Mouse (Mus musculus) fibroblast of lung, adult 2 months (primary cell): ENCODE results near the gene Wtap.
A peak's percentile ranks its signal among the peaks of the same experiment; 100 is the strongest.
"Not testable (repeated sequence)": the region's sequence is repeated elsewhere in the genome, so short reads cannot be mapped to it uniquely, and the experiment has no call there.

Source experiments
- DNase-seq: peaks from one replicate; pipeline ENCODE4 v3.0.0-alpha.2; 2011; ENCODE audit warnings: low read depth

Wtap gene

GRCm38 (mm10) chr17:12994069-12994468 is at the start of gene Wtap:
Wtap (minus strand) TSS chr17:12994169.
- DNase-seq: no peak

- DNase-seq: not testable (repeated sequence)
These were observed 42.7 kb upstream of the Wtap start for GRCm38 (mm10) chr17:13036627-13037192.

GRCm38 (mm10) chr17:13013316-13013715 is 19.3 kb upstream of the Wtap start:
- DNase-seq: no peak

GRCm38 (mm10) chr17:13009887-13010286 is 15.9 kb upstream of the Wtap start:
- DNase-seq: peak; percentile 72

- no peak for DNase-seq
These were observed 14.6 kb upstream of the Wtap start for GRCm38 (mm10) chr17:13008528-13008927.

DNA sequence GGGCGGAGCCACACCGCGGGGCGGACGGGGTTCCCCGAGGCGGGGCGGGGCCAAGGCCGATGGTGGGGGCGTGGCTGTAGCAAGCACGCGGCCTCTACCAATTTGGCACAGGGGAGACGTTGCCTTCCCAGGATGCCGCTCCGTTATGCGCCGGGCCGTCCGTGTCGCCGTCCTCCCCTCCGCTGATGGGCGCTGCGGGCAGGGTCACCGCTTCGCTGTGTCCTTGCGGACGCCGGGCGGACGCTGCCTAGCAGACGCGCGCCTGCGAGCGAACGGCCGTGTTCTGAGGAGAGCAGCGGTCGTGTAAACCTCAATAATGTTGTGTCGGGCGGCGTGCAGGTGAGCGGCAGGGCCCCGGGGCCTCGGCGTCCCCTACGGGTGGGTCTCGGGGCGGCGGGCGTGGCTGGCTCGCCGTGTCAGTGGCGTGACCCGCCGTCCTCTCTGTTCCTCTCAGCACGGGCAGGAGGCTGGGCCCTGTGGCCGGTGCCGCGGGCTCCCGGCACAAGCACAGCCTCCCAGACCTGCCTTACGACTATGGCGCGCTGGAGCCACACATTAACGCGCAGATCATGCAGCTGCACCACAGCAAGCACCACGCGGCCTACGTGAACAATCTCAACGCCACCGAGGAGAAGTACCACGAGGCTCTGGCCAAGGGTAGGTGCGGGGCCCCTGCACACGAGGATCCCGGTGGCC is 13.9 kb upstream of the Wtap start:
- DNase-seq: peak; percentile 87

DNA sequence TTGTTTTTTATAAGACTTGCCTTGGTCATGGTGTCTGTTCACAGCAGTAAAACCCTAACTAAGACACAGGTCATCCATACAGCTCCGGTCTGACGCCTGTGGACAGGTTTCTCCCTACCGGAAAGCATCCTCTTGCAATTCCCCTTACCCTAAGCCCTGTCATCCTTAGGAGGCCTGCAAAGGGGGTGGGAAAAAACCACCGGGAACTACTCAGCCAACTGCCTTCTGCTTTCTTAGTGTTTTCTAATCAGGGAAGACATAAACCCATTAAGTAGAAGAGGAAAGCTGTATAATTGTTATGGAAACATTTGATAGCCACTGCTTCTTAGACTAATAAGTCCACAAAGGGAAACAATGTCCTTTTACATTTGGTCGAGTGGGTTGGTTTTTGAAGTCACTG is 13.0 kb upstream of the Wtap start:
- DNase-seq: no peak

DNA sequence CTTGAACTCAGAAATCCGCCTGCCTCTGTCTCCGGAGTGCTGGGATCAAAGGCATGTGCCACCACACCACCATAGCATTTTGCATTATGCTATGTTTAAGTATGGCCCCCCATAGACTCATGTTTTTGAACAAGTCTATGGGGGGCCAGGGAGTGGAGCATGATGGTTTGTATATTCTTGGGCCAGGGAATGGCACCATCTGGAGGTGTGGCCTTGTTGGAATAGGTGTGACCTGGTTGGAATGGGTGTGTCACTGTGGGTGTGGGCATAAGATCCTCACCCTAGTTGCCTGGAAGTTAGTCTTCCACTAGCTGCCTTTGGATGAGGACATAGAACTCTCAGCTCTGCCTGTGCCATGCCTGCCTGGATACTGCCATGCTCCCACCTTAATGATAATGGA is 12.6 kb upstream of the Wtap start, which contains the start of gene Sod2:
Gene Sod2, plus strand, starts transcription at position 301 of the 400 bp plus-strand sequence.
- DNase-seq: not testable (repeated sequence)

DNA sequence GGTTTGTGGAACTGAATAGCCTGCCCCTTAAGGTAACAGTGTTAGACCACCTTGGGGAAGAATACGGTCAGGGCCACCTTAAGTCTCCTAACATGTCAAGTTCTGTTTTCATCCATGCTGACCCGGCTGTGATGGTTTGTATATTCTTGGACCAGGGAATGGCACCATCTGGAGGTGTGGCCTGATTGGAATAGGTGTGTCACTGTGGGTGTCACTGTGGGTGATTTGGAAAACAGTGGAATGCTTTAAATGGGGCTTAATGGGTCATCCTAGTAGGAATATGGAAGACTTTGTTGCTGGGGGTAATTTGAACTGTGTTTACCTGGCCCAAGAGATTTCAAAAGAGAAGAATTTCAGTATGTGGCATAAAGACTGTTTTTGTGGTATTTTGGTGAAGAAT is 10.5 kb upstream of the Wtap start:
- not testable (repeated sequence) for DNase-seq

DNA sequence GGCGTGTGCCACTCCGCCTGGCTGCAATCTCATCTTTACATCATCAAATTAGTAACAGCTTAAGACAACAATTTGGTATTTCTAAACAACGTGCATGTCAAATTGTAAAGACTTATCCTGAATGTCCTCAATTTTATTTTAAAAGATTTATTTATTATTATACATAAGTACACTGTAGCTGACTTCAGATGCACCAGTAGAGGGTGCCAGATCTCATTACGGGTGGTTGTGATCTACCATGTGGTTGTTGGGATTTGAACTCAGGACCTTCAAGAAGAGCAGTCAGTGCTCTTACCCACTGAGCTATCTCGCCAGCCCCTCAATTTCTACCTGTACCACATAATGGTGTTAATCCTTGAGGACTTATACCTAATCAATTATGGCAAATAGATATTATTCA is 8.3 kb upstream of the Wtap start:
- DNase-seq: not testable (repeated sequence)

GRCm38 (mm10) chr17:12999069-12999468 is 5.1 kb upstream of the Wtap start:
- DNase-seq: no peak

- DNase-seq: no peak
These were observed 3.9 kb upstream of the Wtap start for GRCm38 (mm10) chr17:12997890-12998289.

DNA sequence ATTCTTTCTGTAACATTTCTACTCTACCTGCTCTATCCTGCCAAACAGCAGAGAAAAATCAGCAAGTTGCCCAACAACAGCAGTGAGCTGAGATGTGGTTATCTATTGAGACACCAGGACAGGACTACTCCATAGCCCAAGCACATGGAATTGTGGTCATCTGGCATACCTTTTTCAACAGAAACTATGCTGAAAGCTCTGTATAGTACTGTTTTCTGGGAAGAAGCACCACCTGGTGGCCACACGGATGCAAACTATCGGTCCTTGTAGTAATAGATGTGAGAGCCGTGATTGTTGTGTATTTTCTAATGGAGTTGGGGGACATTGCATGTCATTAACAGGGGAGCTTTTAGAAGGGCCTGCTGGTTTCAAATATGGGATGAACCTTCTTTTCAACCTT is 2.4 kb upstream of the Wtap start:
- DNase-seq: peak; percentile 37

DNA sequence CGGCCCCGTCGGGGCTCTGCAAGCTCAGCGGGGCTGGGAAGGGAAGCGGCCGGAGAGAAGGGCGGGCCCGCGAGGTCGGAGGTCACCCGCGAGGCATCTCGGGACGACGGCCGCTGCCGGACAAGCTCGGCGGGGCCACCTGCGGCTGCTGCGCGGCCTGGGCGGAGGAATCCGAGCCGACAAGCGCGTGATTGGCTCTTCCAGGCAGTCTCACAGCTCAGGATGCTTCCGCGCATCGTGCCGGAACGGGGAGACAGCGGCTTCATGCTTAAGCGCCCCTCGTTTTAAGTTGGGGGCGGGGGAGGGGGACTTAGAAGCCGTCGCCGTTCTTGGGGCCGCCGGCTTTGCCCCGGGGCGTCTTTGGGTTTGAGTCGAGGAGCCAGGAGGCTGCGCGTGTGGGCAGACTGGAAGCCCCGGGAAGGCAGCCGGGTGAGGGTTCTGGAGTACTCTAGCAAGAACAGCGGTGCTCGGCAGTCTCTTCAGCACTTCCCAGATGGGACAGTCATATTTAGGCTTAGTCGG is 1.4 kb downstream of the Wtap start:
- DNase-seq: peak; percentile 90

GRCm38 (mm10) chr17:12991635-12992358 is 2.2 kb downstream of the Wtap start:
- peak; percentile 22 for DNase-seq

DNA sequence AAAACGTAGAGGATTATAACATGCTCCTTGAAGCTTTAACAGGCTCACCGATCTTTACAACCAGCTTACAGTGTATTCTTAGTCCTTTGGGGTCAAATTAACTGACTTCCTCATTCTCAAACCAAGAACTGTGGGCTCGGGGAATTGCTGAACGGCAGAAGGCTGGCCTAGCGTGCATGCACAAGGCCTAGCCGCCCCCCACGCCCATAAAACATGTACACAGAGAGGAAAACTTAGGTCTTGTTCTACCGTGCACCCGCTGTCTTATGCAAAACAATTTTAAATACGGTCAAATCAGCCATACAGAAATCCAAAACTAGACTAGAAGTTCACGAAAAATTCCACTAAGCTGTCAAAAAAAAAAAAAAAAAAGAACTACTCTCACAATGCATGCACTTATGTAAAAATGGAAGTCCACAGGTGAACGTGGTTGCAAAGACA is 2.8 kb downstream of the Wtap start:
- no peak for DNase-seq

- DNase-seq: no peak
These were observed 3.3 kb downstream of the Wtap start for GRCm38 (mm10) chr17:12990567-12991145.

- not testable (repeated sequence) for DNase-seq
These were observed 5.9 kb downstream of the Wtap start for GRCm38 (mm10) chr17:12988096-12988495.

DNA sequence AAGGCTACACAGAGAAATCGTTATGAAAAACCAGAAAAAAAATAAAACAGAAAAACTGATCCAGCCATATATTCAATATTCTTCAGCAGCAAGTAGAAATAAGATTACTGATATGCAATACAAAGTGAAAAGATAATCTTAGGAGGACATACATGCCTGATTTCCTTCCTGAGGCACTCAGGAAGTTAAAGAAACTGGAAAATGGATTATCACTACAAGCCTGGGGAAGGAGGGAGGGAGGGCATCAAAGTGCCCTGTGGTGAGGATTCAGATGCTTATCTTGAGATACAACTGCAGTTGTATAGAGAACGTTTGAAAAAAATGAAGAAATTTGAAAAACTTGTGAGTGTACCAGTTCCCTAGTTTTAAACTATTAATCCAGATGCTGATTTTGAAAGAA is 10.0 kb downstream of the Wtap start:
- no peak for DNase-seq

DNA sequence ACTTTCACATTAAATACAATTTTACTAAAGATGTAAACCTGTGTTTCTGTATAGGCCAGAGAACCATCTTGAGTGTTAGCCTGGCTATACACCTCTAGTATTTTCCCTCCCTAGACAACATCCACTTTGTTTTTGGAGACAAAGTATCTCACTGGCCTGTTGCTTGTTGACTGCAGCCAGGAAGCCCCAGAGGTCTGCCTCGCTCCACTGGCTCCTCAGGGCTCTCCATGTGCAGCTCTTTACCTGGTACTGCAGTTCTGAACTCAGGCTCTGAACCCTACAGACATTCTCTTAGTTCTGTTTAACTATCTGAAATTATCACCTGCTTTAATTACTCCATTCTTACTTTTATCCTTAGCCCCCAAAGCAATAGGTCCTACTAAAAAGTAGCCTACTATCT is 15.4 kb downstream of the Wtap start:
- DNase-seq: no peak

GRCm38 (mm10) chr17:12973851-12974250 is 20.1 kb downstream of the Wtap start:
- no peak for DNase-seq

DNA sequence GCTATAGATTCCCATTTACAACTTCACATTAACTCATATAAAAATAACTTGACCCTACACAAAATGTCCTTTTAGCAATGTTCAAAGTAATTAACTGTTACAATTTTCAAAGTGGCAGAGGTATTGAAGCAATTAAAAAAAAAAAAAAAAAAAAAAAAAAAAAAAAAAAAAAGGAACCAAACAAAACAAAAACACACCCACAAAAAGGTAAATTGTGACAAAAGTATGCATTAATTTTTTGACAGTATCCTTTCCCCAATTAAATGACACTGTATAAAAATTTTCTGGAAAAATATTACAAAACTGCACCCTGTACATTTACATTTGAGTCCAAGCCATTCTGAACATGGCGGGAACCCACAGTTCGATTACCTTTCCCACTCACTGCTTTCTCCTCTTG is 26.8 kb downstream of the Wtap start:
- DNase-seq: no peak

GRCm38 (mm10) chr17:12963476-12963875 is 30.5 kb downstream of the Wtap start:
- no peak for DNase-seq
